ENCODE assay signal across 8 mouse cellular contexts in the genomic region with DNA sequence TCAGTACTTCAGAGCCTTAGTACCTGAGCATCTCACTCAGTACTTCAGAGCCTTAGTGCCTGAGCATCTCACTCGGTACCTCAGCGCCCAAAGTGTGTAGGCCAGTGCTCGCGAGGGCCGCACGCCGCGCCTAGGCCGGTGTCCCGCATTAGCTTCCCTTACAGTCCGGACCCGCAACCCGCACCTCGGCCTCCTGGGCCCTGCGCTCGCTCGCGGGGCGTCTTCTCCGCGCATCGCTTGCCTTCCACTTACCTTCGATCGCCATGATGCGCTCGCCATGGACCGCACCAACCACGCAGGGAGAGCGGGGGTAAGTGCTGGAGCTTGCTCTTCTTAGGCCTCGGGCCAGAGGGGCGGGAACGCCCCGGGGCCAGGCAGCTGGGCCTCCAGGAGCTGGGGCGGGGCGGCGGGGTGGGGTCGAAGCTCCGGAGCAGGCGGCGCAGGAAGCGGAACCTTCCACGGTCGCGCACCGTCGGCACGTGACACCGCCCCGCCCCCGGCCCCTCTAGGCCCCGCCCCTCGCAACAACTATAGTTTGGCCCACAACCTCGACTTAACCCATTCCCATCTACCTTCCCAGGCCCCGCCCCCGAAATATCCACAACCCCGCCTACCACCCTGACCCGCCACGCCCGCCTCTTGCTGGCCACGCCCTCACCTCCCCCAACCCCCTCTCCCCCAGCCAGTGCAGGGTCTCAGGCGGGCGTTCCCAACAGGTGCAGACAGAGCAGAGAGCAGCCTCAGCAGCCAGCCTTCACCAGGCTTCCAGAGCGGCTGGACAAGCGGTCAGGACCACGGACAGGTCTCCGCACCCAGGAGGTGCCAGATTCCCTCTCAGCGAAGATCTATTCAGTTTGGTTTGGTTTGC. TPM values are rescaled to one million over a fixed set of nuclear protein-coding genes. Genes with fewer than 3 reads are reported as not detected.
DNase-seq lines count a peak whose midpoint lies in the region; ATAC-seq lines count a peak whose summit lies in the region.

Gene Syt14 (minus strand): TSS at position 405 of the 868 bp plus-strand sequence.

- H3K27ac ChIP-seq in hindbrain, embryonic 16.5 days (ENCODE audit: low read depth, low read length), result peak within 1 kb of the TSS; percentile 76

- no peaks in the 10 kb centered on the region for H3K9me3 ChIP-seq in hindbrain, embryonic 16.5 days (ENCODE audit: control insufficient read depth, low read length)

- WGBS in hindbrain, embryonic 16.5 days, result under 1% methylated on average over 66 of the region's 67 CpGs

- H3K4me1 ChIP-seq in hindbrain, embryonic 16.5 days (ENCODE audit: control insufficient read depth, insufficient read depth, low read depth, low read length), result peaks cover 6% of the 10 kb centered on the region

- intact Hi-C loops in left cerebral cortex, postnatal 14 days (cut with DNase I), result no loop called here

- DNase-seq in adrenal gland, adult (ENCODE audit: inconsistent age in 2 of 2, low spot score in 1 of 2), result peak; percentile 82 to 93
- peak; percentile 82 for DNase-seq in cerebellum, adult 9-11 months
- DNase-seq in left cerebral cortex, postnatal 14 days (ENCODE audit: low spot score in 2 of 2), result peak; percentile 37 to 65
- peak; percentile 72 for DNase-seq in right cerebral cortex, postnatal 4 days

- H3K9ac ChIP-seq in hindbrain, embryonic 16.5 days (ENCODE audit: low read depth, low read length), result peak within 1 kb of the TSS; percentile 86

- peak within 1 kb of the TSS; percentile 82 for H3K4me3 ChIP-seq in hindbrain, embryonic 16.5 days (ENCODE audit: low read length)

- H3K36me3 ChIP-seq in hindbrain, embryonic 16.5 days (ENCODE audit: control insufficient read depth, insufficient read depth, low read length), result no peaks in the 10 kb centered on the region

- peak; percentile 74 for ATAC-seq in frontal cortex, adult (ENCODE audit: low TSS enrichment)
- peak; percentile 96 for ATAC-seq in hindbrain, embryonic 16.5 days
- ATAC-seq in megakaryocyte-erythroid progenitor cell, adult 5-6 weeks (replicated peaks; ENCODE audit: low FRiP score, low TSS enrichment, poor library complexity, severe bottlenecking), result peak; percentile 97
- no peak for ATAC-seq in activated CD4-positive, CD25-positive, alpha-beta regulatory T cell, adult 4 months

- H3K4me2 ChIP-seq in hindbrain, embryonic 16.5 days (ENCODE audit: low read length), result peak within 1 kb of the TSS; percentile 62

- no peaks in the 10 kb centered on the region for H3K27me3 ChIP-seq in hindbrain, embryonic 16.5 days (replicated peaks; ENCODE audit: control insufficient read depth, insufficient read depth, low read length)

RNA-seq across cellular contexts. Expression of gene Syt14, which starts in this region (rescaled TPM):
- polyA plus RNA-seq in hindbrain, embryonic 16.5 days (2015; fragmentation: Nextera tagmentation; extraction: Ambion mirVana), result 4.5 and 5.7 TPM in 2 replicates
- total RNA-seq in left cerebral cortex, postnatal 14 days (2021), result 10 to 100 TPM; 20.8 to 21.2 TPM
- not detected in 2 replicates for total RNA-seq in megakaryocyte-erythroid progenitor cell, adult 5-6 weeks (2014; fragmentation: Nextera tagmentation)
- total RNA-seq in megakaryocyte-erythroid progenitor cell, adult 5-6 weeks (2017), result not detected in 2 replicates
- under 1 TPM; 0.12 to 0.25 TPM for polyA plus RNA-seq in activated CD4-positive, CD25-positive, alpha-beta regulatory T cell, adult 4 months (2017; shearing (Covaris generic))

Comparison
In these comparisons a context has a peak if more than half of its experiments do, and no peak if none do; other contexts are left out.
1. RNA of gene Syt14 (total RNA-seq): 20.8 to 21.2 TPM in left cerebral cortex, postnatal 14 days; not detected in megakaryocyte-erythroid progenitor cell, adult 5-6 weeks; every median in the first group is over 10 times any median in the second.
2. Peak in ATAC-seq in megakaryocyte-erythroid progenitor cell, adult 5-6 weeks; RNA of the gene not detected or under 1 TPM.
3. Peak in every context shown above with its lines, with median percentiles within 50 percentile points of each other: DNase-seq.